ENCODE assay signal across 8 mouse cellular contexts in the genomic region with DNA sequence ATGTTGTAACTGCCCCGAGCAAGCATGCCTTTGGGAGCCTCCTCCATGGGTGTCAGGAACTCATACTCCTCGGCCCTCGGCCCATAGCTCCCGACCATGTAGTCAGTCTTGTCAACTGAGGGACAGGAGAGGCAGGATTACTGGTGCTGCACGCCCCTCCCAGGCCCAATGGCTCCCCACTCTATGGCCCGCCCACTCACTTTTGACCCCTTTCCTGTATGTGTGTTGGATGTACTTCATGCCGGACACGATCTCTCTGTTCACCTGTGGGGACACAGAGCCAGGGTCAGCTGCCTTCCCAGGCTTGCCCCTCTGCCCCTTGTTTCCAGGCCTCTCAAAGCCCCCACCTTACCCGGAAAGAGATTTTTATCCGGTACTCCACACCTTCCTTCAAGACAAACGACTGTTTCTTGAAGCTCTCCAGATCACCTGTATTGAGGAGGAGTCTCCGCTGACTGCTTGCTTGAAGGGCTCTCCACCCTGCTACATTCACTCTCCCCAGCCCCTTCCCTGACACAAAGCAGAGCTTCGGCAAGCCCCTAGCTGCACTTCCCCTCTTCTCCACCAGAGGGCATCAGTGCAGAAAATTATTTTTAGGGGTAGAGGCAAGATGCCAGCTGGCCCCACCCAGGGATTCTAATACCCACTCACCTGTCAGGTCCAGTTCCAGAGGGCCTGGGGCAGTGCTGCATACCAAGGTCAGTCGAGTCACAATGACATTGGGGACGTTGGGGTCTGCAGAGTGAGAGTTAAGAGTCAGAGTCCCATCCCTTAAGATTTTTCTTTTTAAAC. TPM values are rescaled to one million over a fixed set of nuclear protein-coding genes. Genes with fewer than 3 reads are reported as not detected.
DNase-seq lines count a peak whose midpoint lies in the region; ATAC-seq and TF ChIP-seq lines count a peak whose summit lies in the region.

No protein-coding gene starts in this region.

- peak overlapping the region; percentile 93 for H3K4me2 ChIP-seq in intestine, embryonic 15.5 days (replicated peaks)
- H3K4me2 ChIP-seq in limb, embryonic 15.5 days = peak overlapping the region; percentile 70
- H3K4me2 ChIP-seq in midbrain, embryonic 16.5 days (ENCODE audit: low read length) = peak overlapping the region; percentile 99

- H3K36me3 ChIP-seq in intestine, embryonic 15.5 days = peaks cover 23% of the 10 kb centered on the region
- H3K36me3 ChIP-seq in limb, embryonic 15.5 days = peaks cover 39% of the 10 kb centered on the region
- H3K36me3 ChIP-seq in midbrain, embryonic 16.5 days (ENCODE audit: control insufficient read depth, insufficient read depth, low read length) = peaks cover 19% of the 10 kb centered on the region
- H3K36me3 ChIP-seq in splenic B cell, adult 2 months (ENCODE audit: control insufficient read depth, insufficient read depth, low read length, poor library complexity, severe bottlenecking) = peaks cover 19% of the 10 kb centered on the region

- ATAC-seq in intestine, embryonic 15.5 days = no peak
- ATAC-seq in limb, embryonic 15.5 days (ENCODE audit: insufficient number of reproducible peaks, low FRiP score, low TSS enrichment, low read depth) = no peak
- ATAC-seq in midbrain, embryonic 16.5 days = no peak

- TF ChIP-seq CTCF in left cerebral cortex, adult 2 months (IDR thresholded peaks at IDR 0.05) = peak; percentile 99
- TF ChIP-seq CTCF in cortical plate, adult 2 months (IDR thresholded peaks at IDR 0.05; ENCODE audit: extremely low read depth, insufficient read depth, low read length) = peak; percentile 76

- intact Hi-C loops in left cerebral cortex, adult 2 months (cut with DNase I) = loop anchor here (2.0 kb wide), 1 partner anchor 63 kb away; no protein-coding TSS in a partner anchor

- no peak for TF ChIP-seq POLR2A in cortical plate, adult 2 months (IDR thresholded peaks at IDR 0.05; ENCODE audit: extremely low read depth, insufficient read depth, low read length)

- H3K4me3 ChIP-seq in left cerebral cortex, adult 2 months = peak overlapping the region; percentile 67
- H3K4me3 ChIP-seq in cortical plate, adult 2 months (ENCODE audit: insufficient read depth, low read length) = peak overlapping the region; percentile 81
- peak overlapping the region; percentile 81 for H3K4me3 ChIP-seq in intestine, embryonic 15.5 days (replicated peaks)
- peak overlapping the region; percentile 83 for H3K4me3 ChIP-seq in limb, embryonic 15.5 days
- H3K4me3 ChIP-seq in midbrain, embryonic 16.5 days (ENCODE audit: low read depth, low read length) = peak overlapping the region; percentile 86

- WGBS in intestine, embryonic 15.5 days = 50% methylated on average over 15 of the region's 15 CpGs
- 60% methylated on average over 15 of the region's 15 CpGs for WGBS in limb, embryonic 15.5 days
- WGBS in midbrain, embryonic 16.5 days = 62% methylated on average over 15 of the region's 15 CpGs

- DNase-seq in left cerebral cortex, adult 2 months (ENCODE audit: extremely low spot score in 1 of 2, low spot score in 2 of 2) = peak; percentile 76 to 81
- no peak for DNase-seq in left cerebral cortex, adult 11 months (ENCODE audit: low spot score)
- DNase-seq in gastrocnemius, postnatal 25 days = peak; percentile 50
- DNase-seq in splenic B cell, adult 2 months (ENCODE audit: low read depth, low spot score) = peak; percentile 87

- H3K27me3 ChIP-seq in intestine, embryonic 15.5 days (replicated peaks) = no peaks in the 10 kb centered on the region
- H3K27me3 ChIP-seq in limb, embryonic 15.5 days = no peaks in the 10 kb centered on the region
- no peaks in the 10 kb centered on the region for H3K27me3 ChIP-seq in midbrain, embryonic 16.5 days (ENCODE audit: control insufficient read depth, insufficient read depth, low read depth, low read length)
- no peaks in the 10 kb centered on the region for H3K27me3 ChIP-seq in splenic B cell, adult 2 months (ENCODE audit: control insufficient read depth, insufficient read depth, low read length, poor library complexity, severe bottlenecking)

- peaks cover 2% of the 10 kb centered on the region; the same call in 1 of the 2 replicates for H3K4me1 ChIP-seq in cortical plate, adult 2 months (ENCODE audit: control insufficient read depth, insufficient read depth, low read length)
- H3K4me1 ChIP-seq in intestine, embryonic 15.5 days (replicated peaks) = peaks cover 39% of the 10 kb centered on the region
- peaks cover 36% of the 10 kb centered on the region for H3K4me1 ChIP-seq in limb, embryonic 15.5 days
- H3K4me1 ChIP-seq in midbrain, embryonic 16.5 days (ENCODE audit: control insufficient read depth, insufficient read depth, low read length) = peaks cover 24% of the 10 kb centered on the region

- peak overlapping the region; percentile 91 for H3K27ac ChIP-seq in left cerebral cortex, adult 2 months
- no peak overlapping the region for H3K27ac ChIP-seq in cortical plate, adult 2 months (ENCODE audit: insufficient read depth, low read length)
- H3K27ac ChIP-seq in intestine, embryonic 15.5 days = peak overlapping the region; percentile 75; the same call in 1 of the 2 replicates
- H3K27ac ChIP-seq in limb, embryonic 15.5 days = peak overlapping the region; percentile 95
- H3K27ac ChIP-seq in midbrain, embryonic 16.5 days (ENCODE audit: low read length) = peak overlapping the region; percentile 90

- peak overlapping the region; percentile 95; the same call in 1 of the 2 replicates for H3K9ac ChIP-seq in intestine, embryonic 15.5 days
- H3K9ac ChIP-seq in limb, embryonic 15.5 days = no peak overlapping the region; the same call in 1 of the 2 replicates
- peak overlapping the region; percentile 99 for H3K9ac ChIP-seq in midbrain, embryonic 16.5 days (ENCODE audit: low read depth, low read length)

- H3K9me3 ChIP-seq in intestine, embryonic 15.5 days = no peaks in the 10 kb centered on the region
- H3K9me3 ChIP-seq in limb, embryonic 15.5 days = no peaks in the 10 kb centered on the region
- H3K9me3 ChIP-seq in midbrain, embryonic 16.5 days (replicated peaks; ENCODE audit: control insufficient read depth, low read length, poor library complexity, severe bottlenecking) = no peaks in the 10 kb centered on the region

RNA-seq across cellular contexts. Expression of gene Arhgdia, which starts 1.9 kb away (rescaled TPM):
- total RNA-seq in left cerebral cortex, adult 2 months (2021) = 100 to 1,000 TPM; 290 to 300 TPM
- polyA plus RNA-seq in cortical plate, adult 2 months (2012; rRNA removed) = 416 and 442 TPM in 2 replicates
- total RNA-seq in gastrocnemius, postnatal 25 days (2021) = 10 to 100 TPM; 80.1 to 95.2 TPM
- polyA plus RNA-seq in intestine, embryonic 15.5 days (2015; fragmentation: Nextera tagmentation; extraction: Ambion mirVana) = 559 and 611 TPM in 2 replicates
- 581 and 641 TPM in 2 replicates for polyA plus RNA-seq in limb, embryonic 15.5 days (2015; fragmentation: Nextera tagmentation; extraction: Ambion mirVana)
- 439 and 443 TPM in 2 replicates for polyA plus RNA-seq in midbrain, embryonic 16.5 days (2015; fragmentation: Nextera tagmentation; extraction: Ambion mirVana)

RNA-seq across cellular contexts. Expression of gene P4hb, which starts 6.5 kb away (rescaled TPM):
- total RNA-seq in left cerebral cortex, adult 2 months (2021) = 100 to 1,000 TPM; 114 to 120 TPM
- polyA plus RNA-seq in cortical plate, adult 2 months (2012; rRNA removed) = 88.9 and 91.2 TPM in 2 replicates
- total RNA-seq in gastrocnemius, postnatal 25 days (2021) = 100 to 1,000 TPM; 192 to 198 TPM
- 992 and 1,107 TPM in 2 replicates for polyA plus RNA-seq in intestine, embryonic 15.5 days (2015; fragmentation: Nextera tagmentation; extraction: Ambion mirVana)
- polyA plus RNA-seq in limb, embryonic 15.5 days (2015; fragmentation: Nextera tagmentation; extraction: Ambion mirVana) = 1,021 and 1,099 TPM in 2 replicates
- 233 and 257 TPM in 2 replicates for polyA plus RNA-seq in midbrain, embryonic 16.5 days (2015; fragmentation: Nextera tagmentation; extraction: Ambion mirVana)

RNA-seq across cellular contexts. Expression of gene Alyref, which starts 18.7 kb away (rescaled TPM):
- total RNA-seq in left cerebral cortex, adult 2 months (2021) = 10 to 100 TPM; 56.4 to 64.1 TPM
- polyA plus RNA-seq in cortical plate, adult 2 months (2012; rRNA removed) = 42.1 and 46.9 TPM in 2 replicates
- total RNA-seq in gastrocnemius, postnatal 25 days (2021) = 10 to 100 TPM; 39.1 to 40.5 TPM
- polyA plus RNA-seq in intestine, embryonic 15.5 days (2015; fragmentation: Nextera tagmentation; extraction: Ambion mirVana) = 406 and 459 TPM in 2 replicates
- polyA plus RNA-seq in limb, embryonic 15.5 days (2015; fragmentation: Nextera tagmentation; extraction: Ambion mirVana) = 342 and 405 TPM in 2 replicates
- polyA plus RNA-seq in midbrain, embryonic 16.5 days (2015; fragmentation: Nextera tagmentation; extraction: Ambion mirVana) = 194 and 223 TPM in 2 replicates

RNA-seq across cellular contexts. Expression of gene Anapc11, which starts 18.7 kb away (rescaled TPM):
- 10 to 100 TPM; 92.9 to 93.0 TPM for total RNA-seq in left cerebral cortex, adult 2 months (2021)
- 148 and 161 TPM in 2 replicates for polyA plus RNA-seq in cortical plate, adult 2 months (2012; rRNA removed)
- total RNA-seq in gastrocnemius, postnatal 25 days (2021) = 10 to 100 TPM; 50.7 to 51.6 TPM
- 178 and 194 TPM in 2 replicates for polyA plus RNA-seq in intestine, embryonic 15.5 days (2015; fragmentation: Nextera tagmentation; extraction: Ambion mirVana)
- 212 and 215 TPM in 2 replicates for polyA plus RNA-seq in limb, embryonic 15.5 days (2015; fragmentation: Nextera tagmentation; extraction: Ambion mirVana)
- 189 and 196 TPM in 2 replicates for polyA plus RNA-seq in midbrain, embryonic 16.5 days (2015; fragmentation: Nextera tagmentation; extraction: Ambion mirVana)

RNA-seq across cellular contexts. Expression of gene Ppp1r27, which starts 28.6 kb away (rescaled TPM):
- not detected for total RNA-seq in left cerebral cortex, adult 2 months (2021)
- not detected in 2 replicates for polyA plus RNA-seq in cortical plate, adult 2 months (2012; rRNA removed)
- total RNA-seq in gastrocnemius, postnatal 25 days (2021) = 100 to 1,000 TPM in 1 of 2 experiments, 10 to 100 TPM in 1; 92.3 to 377 TPM
- not detected in 2 replicates for polyA plus RNA-seq in intestine, embryonic 15.5 days (2015; fragmentation: Nextera tagmentation; extraction: Ambion mirVana)
- 3.2 and 11.9 TPM in 2 replicates for polyA plus RNA-seq in limb, embryonic 15.5 days (2015; fragmentation: Nextera tagmentation; extraction: Ambion mirVana)
- polyA plus RNA-seq in midbrain, embryonic 16.5 days (2015; fragmentation: Nextera tagmentation; extraction: Ambion mirVana) = not detected in 2 replicates
